Mouse (Mus musculus): ENCODE measurements around the gene Ttc5.

- TF ChIP-seq CTCF (IDR thresholded peaks at IDR 0.05; ENCODE audit: low read depth, low read length) (no peak), POLR2A (IDR thresholded peaks at IDR 0.05; ENCODE audit: borderline replicate concordance, low read depth, low read length) (no peak)
These were observed 2.8 kb upstream of the Ttc5 start for GRCm38 (mm10) chr14:50788157-50788556.
